Mouse (Mus musculus): ENCODE measurements at regions not wholly inside any gene's neighbourhood (a gene's known extent, or its start where the extent isn't known, plus 50 kb on each side); places are given as distances from the start of the nearest gene placed in this dataset.

GRCm38 (mm10) chr11:40276737-40277136 lies 418.3 kb downstream of the Mat2b start:
- Histone ChIP-seq H3K4me3 (no peak overlapping the region), H3K27me3 (ENCODE audit: control insufficient read depth, insufficient read depth, insufficient read length) (no peaks in the 10 kb centered on the region), H3K4me2 (ENCODE audit: low read depth) (no peak overlapping the region), H3ac (ENCODE audit: control insufficient read depth, insufficient read length) (no peak overlapping the region), H3K36me3 (ENCODE audit: control insufficient read depth, insufficient read depth) (no peaks in the 10 kb centered on the region), H3K79me2 (ENCODE audit: control insufficient read depth, insufficient read depth) (no peaks in the 10 kb centered on the region)
- TF ChIP-seq SRF (IDR thresholded peaks at IDR 0.05; ENCODE audit: control insufficient read depth, insufficient read length, low read depth) = no peak
- TF ChIP-seq MYOG (IDR thresholded peaks at IDR 0.05; ENCODE audit: control insufficient read depth in 1 of 3, insufficient read depth in 1 of 3, insufficient read length in 2 of 3, low read depth in 2 of 3) = no peak
- TF ChIP-seq USF1 (IDR thresholded peaks at IDR 0.05; ENCODE audit: low read depth) = no peak
- TF ChIP-seq MAX (IDR thresholded peaks at IDR 0.05; ENCODE audit: low read depth) = no peak
- TF ChIP-seq MYOD1 (IDR thresholded peaks at IDR 0.05; ENCODE audit: control insufficient read depth in 1 of 3, insufficient read length in 2 of 3, low read depth in 2 of 3) = no peak
- no peak for TF ChIP-seq REST (IDR thresholded peaks at IDR 0.05; ENCODE audit: insufficient read depth, insufficient read length)
- TF ChIP-seq CEBPB (IDR thresholded peaks at IDR 0.05; ENCODE audit: insufficient read depth, poor library complexity, severe bottlenecking) = no peak
- TF ChIP-seq TCF3 (IDR thresholded peaks at IDR 0.05; ENCODE audit: insufficient read length, low read depth) = no peak

GRCm38 (mm10) chr11:40253123-40253522 lies 441.9 kb downstream of the Mat2b start:
- TF ChIP-seq USF1 (IDR thresholded peaks at IDR 0.05; ENCODE audit: low read depth) (no peak), E2F4 (IDR thresholded peaks at IDR 0.05; ENCODE audit: insufficient read depth) (no peak), CEBPB (IDR thresholded peaks at IDR 0.05; ENCODE audit: insufficient read depth, poor library complexity, severe bottlenecking) (no peak), MYOG (IDR thresholded peaks at IDR 0.05; ENCODE audit: control insufficient read depth in 1 of 3, insufficient read depth in 1 of 3, insufficient read length in 2 of 3, low read depth in 2 of 3) (no peak), POLR2AphosphoS2 (IDR thresholded peaks at IDR 0.05; ENCODE audit: insufficient read length, low read depth) (no peak), MAX (IDR thresholded peaks at IDR 0.05; ENCODE audit: low read depth) (no peak), MYOD1 (IDR thresholded peaks at IDR 0.05; ENCODE audit: control insufficient read depth in 1 of 3, insufficient read length in 2 of 3, low read depth in 2 of 3) (no peak), TCF12 (IDR thresholded peaks at IDR 0.05; ENCODE audit: insufficient read depth, poor library complexity, severe bottlenecking) (no peak), POLR2A (IDR thresholded peaks at IDR 0.05; ENCODE audit: insufficient read length, low read depth) (no peak), REST (IDR thresholded peaks at IDR 0.05; ENCODE audit: insufficient read depth, insufficient read length) (no peak), TCF3 (IDR thresholded peaks at IDR 0.05; ENCODE audit: insufficient read length, low read depth) (no peak), SRF (IDR thresholded peaks at IDR 0.05; ENCODE audit: control insufficient read depth, insufficient read length, low read depth) (no peak)
- H3K36me3 ChIP-seq (ENCODE audit: control insufficient read depth, insufficient read depth) = no peaks in the 10 kb centered on the region
- H3K4me2 ChIP-seq (ENCODE audit: low read depth) = no peak overlapping the region
- no peak overlapping the region for H3ac ChIP-seq (ENCODE audit: control insufficient read depth, insufficient read length)
- no peaks in the 10 kb centered on the region for H3K79me2 ChIP-seq (ENCODE audit: control insufficient read depth, insufficient read depth)
- no peaks in the 10 kb centered on the region for H3K27me3 ChIP-seq (ENCODE audit: control insufficient read depth, insufficient read depth, insufficient read length)
- H3K4me3 ChIP-seq = no peak overlapping the region

- Histone ChIP-seq H3K4me3 (no peak overlapping the region), H3K79me2 (ENCODE audit: control insufficient read depth, insufficient read depth) (no peaks in the 10 kb centered on the region), H3K4me2 (ENCODE audit: low read depth) (no peak overlapping the region), H3ac (ENCODE audit: control insufficient read depth, insufficient read length) (no peak overlapping the region), H3K36me3 (ENCODE audit: control insufficient read depth, insufficient read depth) (no peaks in the 10 kb centered on the region), H3K27me3 (ENCODE audit: control insufficient read depth, insufficient read depth, insufficient read length) (no peaks in the 10 kb centered on the region)
- TF ChIP-seq POLR2AphosphoS2 (IDR thresholded peaks at IDR 0.05; ENCODE audit: insufficient read length, low read depth) (no peak), TCF3 (IDR thresholded peaks at IDR 0.05; ENCODE audit: insufficient read length, low read depth) (no peak), CEBPB (IDR thresholded peaks at IDR 0.05; ENCODE audit: insufficient read depth, poor library complexity, severe bottlenecking) (no peak), REST (IDR thresholded peaks at IDR 0.05; ENCODE audit: insufficient read depth, insufficient read length) (no peak), TCF12 (IDR thresholded peaks at IDR 0.05; ENCODE audit: insufficient read depth, poor library complexity, severe bottlenecking) (no peak), E2F4 (IDR thresholded peaks at IDR 0.05; ENCODE audit: insufficient read depth) (no peak), POLR2A (IDR thresholded peaks at IDR 0.05; ENCODE audit: insufficient read length, low read depth) (no peak), MYOD1 (IDR thresholded peaks at IDR 0.05; ENCODE audit: control insufficient read depth in 1 of 3, insufficient read length in 2 of 3, low read depth in 2 of 3) (no peak), USF1 (IDR thresholded peaks at IDR 0.05; ENCODE audit: low read depth) (no peak), MYOG (IDR thresholded peaks at IDR 0.05; ENCODE audit: control insufficient read depth in 1 of 3, insufficient read depth in 1 of 3, insufficient read length in 2 of 3, low read depth in 2 of 3) (no peak), SRF (IDR thresholded peaks at IDR 0.05; ENCODE audit: control insufficient read depth, insufficient read length, low read depth) (no peak), MAX (IDR thresholded peaks at IDR 0.05; ENCODE audit: low read depth) (no peak)
Observed at GRCm38 (mm10) chr11:40252399-40252798, 442.6 kb downstream of the Mat2b start.

- Histone ChIP-seq H3K79me2 (ENCODE audit: control insufficient read depth, insufficient read depth) (no peaks in the 10 kb centered on the region), H3ac (ENCODE audit: control insufficient read depth, insufficient read length) (no peak overlapping the region), H3K36me3 (ENCODE audit: control insufficient read depth, insufficient read depth) (no peaks in the 10 kb centered on the region), H3K4me2 (ENCODE audit: low read depth) (no peak overlapping the region), H3K27me3 (ENCODE audit: control insufficient read depth, insufficient read depth, insufficient read length) (no peaks in the 10 kb centered on the region), H3K4me3 (no peak overlapping the region)
- TF ChIP-seq REST (IDR thresholded peaks at IDR 0.05; ENCODE audit: insufficient read depth, insufficient read length) = no peak
Observed at GRCm38 (mm10) chr11:40251131-40251530, 443.9 kb downstream of the Mat2b start.

GRCm38 (mm10) chr11:40216391-40216790 lies 478.6 kb downstream of the Mat2b start:
- no peak overlapping the region for H3K4me3 ChIP-seq
- H3K27me3 ChIP-seq (ENCODE audit: control insufficient read depth, insufficient read depth, insufficient read length) = no peaks in the 10 kb centered on the region
- no peak overlapping the region for H3K4me2 ChIP-seq (ENCODE audit: low read depth)
- no peak overlapping the region for H3ac ChIP-seq (ENCODE audit: control insufficient read depth, insufficient read length)
- H3K79me2 ChIP-seq (ENCODE audit: control insufficient read depth, insufficient read depth) = no peaks in the 10 kb centered on the region
- TF ChIP-seq MAX (IDR thresholded peaks at IDR 0.05; ENCODE audit: low read depth) (no peak), TCF12 (IDR thresholded peaks at IDR 0.05; ENCODE audit: insufficient read depth, poor library complexity, severe bottlenecking) (no peak), MYOG (IDR thresholded peaks at IDR 0.05; ENCODE audit: control insufficient read depth in 1 of 3, insufficient read depth in 1 of 3, insufficient read length in 2 of 3, low read depth in 2 of 3) (no peak), E2F4 (IDR thresholded peaks at IDR 0.05; ENCODE audit: insufficient read depth) (no peak), CEBPB (IDR thresholded peaks at IDR 0.05; ENCODE audit: insufficient read depth, poor library complexity, severe bottlenecking) (no peak), SRF (IDR thresholded peaks at IDR 0.05; ENCODE audit: control insufficient read depth, insufficient read length, low read depth) (no peak), MYOD1 (IDR thresholded peaks at IDR 0.05; ENCODE audit: control insufficient read depth in 1 of 3, insufficient read length in 2 of 3, low read depth in 2 of 3) (no peak), POLR2AphosphoS2 (IDR thresholded peaks at IDR 0.05; ENCODE audit: insufficient read length, low read depth) (no peak), USF1 (IDR thresholded peaks at IDR 0.05; ENCODE audit: low read depth) (no peak), POLR2A (IDR thresholded peaks at IDR 0.05; ENCODE audit: insufficient read length, low read depth) (no peak), TCF3 (IDR thresholded peaks at IDR 0.05; ENCODE audit: insufficient read length, low read depth) (no peak), REST (IDR thresholded peaks at IDR 0.05; ENCODE audit: insufficient read depth, insufficient read length) (no peak)
- H3K36me3 ChIP-seq (ENCODE audit: control insufficient read depth, insufficient read depth) = no peaks in the 10 kb centered on the region

Measured in myocyte (in vitro differentiated cells).